Mouse (Mus musculus): ENCODE measurements at regions not wholly inside any gene's neighbourhood (a gene's known extent, or its start where the extent isn't known, plus 50 kb on each side); places are given as distances from the start of the nearest gene placed in this dataset.

DNA sequence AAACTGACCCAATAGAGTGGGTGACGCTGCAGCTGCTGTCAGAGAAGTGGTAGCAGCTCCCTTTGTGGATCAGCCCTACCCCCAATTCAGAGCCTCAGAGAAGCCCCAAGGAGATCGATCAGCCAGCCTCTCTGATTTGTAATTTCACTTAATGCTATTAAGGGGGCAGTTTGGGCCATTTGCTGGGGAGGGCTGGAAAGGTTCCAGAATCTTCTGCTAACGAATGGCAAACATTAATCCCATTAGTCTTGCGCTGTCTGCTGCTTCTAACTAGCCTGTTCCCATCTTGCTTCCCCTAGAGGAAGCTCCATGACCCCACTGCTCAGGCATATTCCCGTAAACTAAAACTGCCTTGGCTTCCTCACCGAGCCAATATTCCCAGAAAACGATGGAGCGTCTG is 59.9 kb upstream of the Lrrn2 start:
- Histone ChIP-seq H3K36me3 (ENCODE audit: control insufficient read depth, insufficient read depth, low read length, poor library complexity, severe bottlenecking) (no peaks in the 10 kb centered on the region), H3K4me3 (ENCODE audit: insufficient read depth in 1 of 2, low read depth in 1 of 2, low read length in 2 of 2, poor library complexity in 1 of 2, severe bottlenecking in 1 of 2) (no peak overlapping the region), H3K27ac (ENCODE audit: insufficient read depth, low read depth, low read length, poor library complexity, severe bottlenecking) (no peak overlapping the region), H3K9me3 (ENCODE audit: control insufficient read depth, insufficient read depth, low read depth, low read length) (no peaks in the 10 kb centered on the region), H3K9ac (ENCODE audit: insufficient read depth, low read depth, low read length, poor library complexity, severe bottlenecking) (no peak overlapping the region), H3K4me1 (ENCODE audit: control insufficient read depth in 2 of 2, insufficient read depth in 2 of 2, low read length in 2 of 2, poor library complexity in 1 of 2) (peaks cover 0 to 10% of the 10 kb centered on the region in 2 experiments; a peak in 2 of 4 replicates)
- TF ChIP-seq CHD2 (IDR thresholded peaks at IDR 0.05; ENCODE audit: low read depth, low read length): no peak
- no peak for TF ChIP-seq ZC3H11A (IDR thresholded peaks at IDR 0.05; ENCODE audit: borderline replicate concordance, low read depth, low read length)
- TF ChIP-seq HCFC1 (IDR thresholded peaks at IDR 0.05; ENCODE audit: borderline replicate concordance, insufficient read depth, low read length): no peak
- TF ChIP-seq ZNF384 (IDR thresholded peaks at IDR 0.05; ENCODE audit: low read depth, low read length): no peak
- TF ChIP-seq MAFK (IDR thresholded peaks at IDR 0.05; ENCODE audit: insufficient read depth, low read depth, low read length): no peak
- DNase-seq (ENCODE audit: low read depth, low spot score): no peak
- in situ Hi-C loops (cut with MboI; ENCODE audit: low sequenced_read_pairs in 2 of 2, unreplicated experiment in 2 of 2): no loop called here

DNA sequence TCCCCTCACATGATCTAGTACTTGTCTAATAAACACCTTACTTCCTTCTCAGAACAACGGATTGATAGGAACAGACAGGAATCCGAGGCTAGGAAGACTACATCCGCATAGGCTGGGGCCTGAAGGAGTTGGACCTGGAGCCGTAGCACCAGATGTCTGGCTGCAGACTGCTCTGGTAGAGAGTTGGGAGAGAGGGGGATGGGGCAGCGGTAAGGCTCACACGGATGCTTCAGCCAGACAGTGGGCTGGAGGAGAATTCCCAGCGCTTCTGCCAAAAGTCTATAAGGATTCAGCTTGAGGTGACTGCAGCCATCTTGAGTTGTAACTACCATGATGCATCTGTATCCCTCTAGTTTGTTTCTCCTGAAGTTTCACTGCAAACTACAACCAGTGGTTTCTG is 61.8 kb upstream of the Lrrn2 start:
- Histone ChIP-seq H3K27ac (ENCODE audit: insufficient read depth, low read depth, low read length, poor library complexity, severe bottlenecking) (no peak overlapping the region), H3K9ac (ENCODE audit: insufficient read depth, low read depth, low read length, poor library complexity, severe bottlenecking) (no peak overlapping the region), H3K4me3 (ENCODE audit: insufficient read depth in 1 of 2, low read depth in 1 of 2, low read length in 2 of 2, poor library complexity in 1 of 2, severe bottlenecking in 1 of 2) (no peak overlapping the region), H3K9me3 (ENCODE audit: control insufficient read depth, insufficient read depth, low read depth, low read length) (no peaks in the 10 kb centered on the region), H3K36me3 (ENCODE audit: control insufficient read depth, insufficient read depth, low read length, poor library complexity, severe bottlenecking) (no peaks in the 10 kb centered on the region), H3K4me1 (ENCODE audit: control insufficient read depth in 2 of 2, insufficient read depth in 2 of 2, low read length in 2 of 2, poor library complexity in 1 of 2) (peaks cover 0 to 10% of the 10 kb centered on the region in 2 experiments; a peak in 2 of 4 replicates)
- DNase-seq (ENCODE audit: low read depth, low spot score): no peak
- in situ Hi-C loops (cut with MboI; ENCODE audit: low sequenced_read_pairs in 2 of 2, unreplicated experiment in 2 of 2): no loop called here
- no peak for TF ChIP-seq ZC3H11A (IDR thresholded peaks at IDR 0.05; ENCODE audit: borderline replicate concordance, low read depth, low read length)
- no peak for TF ChIP-seq ZNF384 (IDR thresholded peaks at IDR 0.05; ENCODE audit: low read depth, low read length)
- TF ChIP-seq HCFC1 (IDR thresholded peaks at IDR 0.05; ENCODE audit: borderline replicate concordance, insufficient read depth, low read length): no peak
- TF ChIP-seq MAFK (IDR thresholded peaks at IDR 0.05; ENCODE audit: insufficient read depth, low read depth, low read length): no peak
- TF ChIP-seq CHD2 (IDR thresholded peaks at IDR 0.05; ENCODE audit: low read depth, low read length): no peak

- DNase-seq (ENCODE audit: low read depth, low spot score): no peak
- Histone ChIP-seq H3K36me3 (ENCODE audit: control insufficient read depth, insufficient read depth, low read length, poor library complexity, severe bottlenecking) (no peaks in the 10 kb centered on the region), H3K9me3 (ENCODE audit: control insufficient read depth, insufficient read depth, low read depth, low read length) (no peaks in the 10 kb centered on the region), H3K27ac (ENCODE audit: insufficient read depth, low read depth, low read length, poor library complexity, severe bottlenecking) (no peak overlapping the region), H3K4me1 (ENCODE audit: control insufficient read depth in 2 of 2, insufficient read depth in 2 of 2, low read length in 2 of 2, poor library complexity in 1 of 2) (peaks cover 0 to 8% of the 10 kb centered on the region in 2 experiments; a peak in 2 of 4 replicates), H3K9ac (ENCODE audit: insufficient read depth, low read depth, low read length, poor library complexity, severe bottlenecking) (no peak overlapping the region), H3K4me3 (ENCODE audit: insufficient read depth in 1 of 2, low read depth in 1 of 2, low read length in 2 of 2, poor library complexity in 1 of 2, severe bottlenecking in 1 of 2) (no peak overlapping the region)
- TF ChIP-seq CHD2 (IDR thresholded peaks at IDR 0.05; ENCODE audit: low read depth, low read length) (no peak), ZC3H11A (IDR thresholded peaks at IDR 0.05; ENCODE audit: borderline replicate concordance, low read depth, low read length) (no peak), HCFC1 (IDR thresholded peaks at IDR 0.05; ENCODE audit: borderline replicate concordance, insufficient read depth, low read length) (no peak), MAFK (IDR thresholded peaks at IDR 0.05; ENCODE audit: insufficient read depth, low read depth, low read length) (no peak)
- in situ Hi-C loops (cut with MboI; ENCODE audit: low sequenced_read_pairs in 2 of 2, unreplicated experiment in 2 of 2): no loop called here
Measured at GRCm38 (mm10) chr1:132817366-132817765, 62.7 kb upstream of the Lrrn2 start.

DNA sequence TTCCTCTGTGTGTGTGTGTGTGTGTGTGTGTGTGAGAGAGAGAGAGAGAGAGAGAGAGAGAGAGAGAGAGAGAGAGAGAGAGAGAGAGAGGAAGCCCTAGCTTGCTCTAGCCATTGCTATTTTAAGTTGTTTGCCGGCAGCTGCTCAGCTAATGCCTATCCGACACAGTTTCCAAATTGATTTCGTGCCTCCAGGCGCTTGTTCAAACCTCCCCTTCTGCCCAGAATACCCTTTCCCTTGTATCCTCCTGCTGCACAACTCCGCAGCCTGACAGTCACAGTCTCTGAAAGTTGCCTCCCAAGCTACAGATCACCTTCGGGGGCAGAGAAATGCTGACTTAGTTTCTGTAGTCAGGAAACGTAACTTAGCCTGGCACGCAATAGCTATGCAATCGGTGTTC is 63.9 kb upstream of the Nfasc start:
- H3K27ac ChIP-seq (ENCODE audit: insufficient read depth, low read depth, low read length, poor library complexity, severe bottlenecking): no peak overlapping the region

DNA sequence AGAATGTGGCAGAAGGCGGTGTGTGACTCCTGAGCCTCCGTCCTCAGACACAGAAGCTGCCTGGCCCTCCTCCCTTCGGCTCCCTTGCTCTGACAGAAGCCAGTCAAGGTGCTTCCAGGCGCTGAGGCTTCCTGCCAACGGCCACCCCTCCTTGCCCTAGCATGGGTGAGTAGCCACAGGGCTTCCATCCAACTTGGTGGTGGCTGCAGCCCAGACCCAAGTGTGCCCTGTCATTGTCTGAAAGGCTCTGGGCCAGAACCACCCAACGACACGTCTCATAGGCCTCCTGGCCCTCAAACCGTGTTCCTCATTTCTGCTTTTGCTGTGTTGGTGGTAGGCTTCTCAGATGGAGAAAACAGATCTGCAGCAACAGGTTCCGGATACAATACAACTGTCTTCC is 62.2 kb upstream of the Nfasc start:
- Histone ChIP-seq H3K4me1 (ENCODE audit: control insufficient read depth in 2 of 2, insufficient read depth in 2 of 2, low read length in 2 of 2, poor library complexity in 1 of 2) (peaks cover 0 to 18% of the 10 kb centered on the region in 2 experiments; a peak in 3 of 4 replicates), H3K36me3 (ENCODE audit: control insufficient read depth, insufficient read depth, low read length, poor library complexity, severe bottlenecking) (no peaks in the 10 kb centered on the region), H3K9me3 (ENCODE audit: control insufficient read depth, insufficient read depth, low read depth, low read length) (no peaks in the 10 kb centered on the region), H3K4me3 (ENCODE audit: insufficient read depth in 1 of 2, low read depth in 1 of 2, low read length in 2 of 2, poor library complexity in 1 of 2, severe bottlenecking in 1 of 2) (no peak overlapping the region), H3K9ac (ENCODE audit: insufficient read depth, low read depth, low read length, poor library complexity, severe bottlenecking) (no peak overlapping the region), H3K27ac (ENCODE audit: insufficient read depth, low read depth, low read length, poor library complexity, severe bottlenecking) (no peak overlapping the region)
- no peak for DNase-seq (ENCODE audit: low read depth, low spot score)
- TF ChIP-seq ZC3H11A (IDR thresholded peaks at IDR 0.05; ENCODE audit: borderline replicate concordance, low read depth, low read length) (no peak), CHD2 (IDR thresholded peaks at IDR 0.05; ENCODE audit: low read depth, low read length) (no peak), HCFC1 (IDR thresholded peaks at IDR 0.05; ENCODE audit: borderline replicate concordance, insufficient read depth, low read length) (no peak), MAFK (IDR thresholded peaks at IDR 0.05; ENCODE audit: insufficient read depth, low read depth, low read length) (no peak), ZNF384 (IDR thresholded peaks at IDR 0.05; ENCODE audit: low read depth, low read length) (no peak)
- in situ Hi-C loops (cut with MboI; ENCODE audit: low sequenced_read_pairs in 2 of 2, unreplicated experiment in 2 of 2): no loop called here

More for the DNA sequence above, 63.9 kb upstream of the Nfasc start:
- no peak for TF ChIP-seq MAFK (IDR thresholded peaks at IDR 0.05; ENCODE audit: insufficient read depth, low read depth, low read length)
- no peak for TF ChIP-seq ZNF384 (IDR thresholded peaks at IDR 0.05; ENCODE audit: low read depth, low read length)
- no peak for TF ChIP-seq HCFC1 (IDR thresholded peaks at IDR 0.05; ENCODE audit: borderline replicate concordance, insufficient read depth, low read length)
- no peak for TF ChIP-seq CHD2 (IDR thresholded peaks at IDR 0.05; ENCODE audit: low read depth, low read length)
- no peak for TF ChIP-seq ZC3H11A (IDR thresholded peaks at IDR 0.05; ENCODE audit: borderline replicate concordance, low read depth, low read length)
- in situ Hi-C loops (cut with MboI; ENCODE audit: low sequenced_read_pairs in 2 of 2, unreplicated experiment in 2 of 2): no loop called here
- Histone ChIP-seq H3K9me3 (ENCODE audit: control insufficient read depth, insufficient read depth, low read depth, low read length) (no peaks in the 10 kb centered on the region), H3K36me3 (ENCODE audit: control insufficient read depth, insufficient read depth, low read length, poor library complexity, severe bottlenecking) (no peaks in the 10 kb centered on the region), H3K4me3 (ENCODE audit: insufficient read depth in 1 of 2, low read depth in 1 of 2, low read length in 2 of 2, poor library complexity in 1 of 2, severe bottlenecking in 1 of 2) (no peak overlapping the region), H3K4me1 (ENCODE audit: control insufficient read depth in 2 of 2, insufficient read depth in 2 of 2, low read length in 2 of 2, poor library complexity in 1 of 2) (peaks cover 0 to 11% of the 10 kb centered on the region in 2 experiments; a peak in 3 of 4 replicates), H3K9ac (ENCODE audit: insufficient read depth, low read depth, low read length, poor library complexity, severe bottlenecking) (no peak overlapping the region)
- no peak for DNase-seq (ENCODE audit: low read depth, low spot score)
